Mouse (Mus musculus): ENCODE data around the gene Fbxw8.
A peak's percentile ranks its signal among the peaks of the same experiment; 100 is the strongest.

Gene Fbxw8

DNA sequence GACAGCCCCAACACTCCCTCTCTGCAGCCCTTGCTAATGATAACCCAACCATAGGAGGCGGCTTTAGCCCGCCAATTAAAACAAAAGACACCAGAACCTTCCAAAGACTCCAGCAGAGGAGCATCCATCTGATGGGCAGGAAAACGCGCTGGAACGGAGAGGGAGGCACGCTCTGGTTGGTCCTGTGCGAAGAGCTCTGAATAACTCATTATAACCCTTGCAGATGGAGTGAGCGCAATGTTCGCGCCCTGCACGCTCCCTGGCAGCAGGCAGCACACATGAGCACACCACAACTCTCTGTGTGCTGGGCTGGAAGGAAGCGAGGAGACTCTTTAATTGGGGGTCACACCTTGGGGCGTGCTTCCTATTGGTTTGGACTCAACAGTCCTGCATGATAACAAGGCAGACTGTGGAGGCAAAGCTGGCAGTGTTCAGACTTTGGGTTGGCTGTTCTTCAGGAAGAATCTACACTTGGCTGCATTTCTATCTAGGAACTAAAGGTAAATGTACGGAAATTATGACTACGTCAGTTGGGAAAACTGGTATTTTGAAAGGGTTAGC, 82.0 kb downstream of the Fbxw8 start:
- DNase-seq (ENCODE audit: low spot score), result no peak

DNA sequence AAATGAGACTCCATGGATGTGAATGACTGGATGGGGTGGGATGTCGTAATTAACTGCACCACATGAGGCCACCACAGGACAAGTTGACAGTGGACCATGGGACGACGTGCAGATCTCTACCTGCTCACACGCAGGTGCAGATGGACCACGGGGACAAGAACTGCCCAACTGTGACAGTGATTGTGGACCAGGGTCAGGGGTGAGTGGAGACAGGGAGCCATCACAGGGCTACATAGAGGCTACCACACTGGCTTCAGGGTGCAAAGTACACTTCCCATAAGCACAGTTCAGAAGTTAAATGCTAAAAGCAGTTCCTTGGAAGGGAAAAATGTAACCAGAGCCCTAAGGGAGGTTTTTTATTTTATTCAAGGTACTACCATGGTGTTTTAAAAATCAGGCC, 83.5 kb downstream of the Fbxw8 start:
- no peak for DNase-seq (ENCODE audit: low spot score)

DNA sequence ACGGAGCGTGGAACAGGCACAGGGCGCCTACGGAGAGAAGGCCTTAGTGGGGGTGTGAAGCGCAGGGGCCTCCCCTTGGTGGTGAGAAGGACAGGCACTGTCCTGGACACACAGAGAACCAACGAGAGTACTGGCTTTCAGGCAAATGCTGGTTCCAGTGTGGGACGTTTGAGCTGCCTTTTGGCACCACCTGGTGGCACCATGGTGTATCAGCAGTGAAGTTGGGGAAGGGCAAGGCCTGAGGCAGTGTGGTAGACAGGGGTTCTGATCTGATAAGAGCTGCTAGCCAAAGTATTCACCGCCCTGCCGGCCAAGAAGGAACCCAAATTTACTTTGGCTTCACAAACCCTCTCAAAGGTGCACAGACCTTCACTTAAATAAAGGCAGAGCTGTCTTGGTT, 85.9 kb downstream of the Fbxw8 start:
- DNase-seq (ENCODE audit: low spot score), result peak; percentile 50

DNA sequence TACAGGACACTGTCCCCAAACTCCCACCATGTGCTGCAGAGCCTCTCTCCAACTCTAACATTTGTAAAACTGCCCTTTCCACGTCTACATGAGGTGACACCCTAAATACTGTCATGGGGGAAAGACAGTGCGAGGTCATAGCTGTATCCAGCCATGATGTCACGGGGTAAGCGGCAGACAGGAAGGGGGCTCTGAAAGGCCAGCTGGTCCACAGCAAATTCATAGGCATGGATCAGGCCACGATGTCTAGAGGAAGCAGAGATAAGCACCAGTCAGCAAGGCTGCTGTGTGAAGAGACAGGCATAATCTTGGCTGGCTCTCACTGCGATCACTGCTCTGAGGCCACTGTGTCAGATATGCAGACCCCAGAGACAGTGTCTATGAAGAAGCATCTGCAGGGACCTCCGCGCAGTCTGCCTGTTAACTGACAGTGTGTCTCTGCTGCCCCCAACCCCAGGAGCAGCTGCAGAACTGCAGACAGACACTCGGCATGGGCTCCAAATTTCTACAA, 87.2 kb downstream of the Fbxw8 start:
- no peak for DNase-seq (ENCODE audit: low spot score)

DNA sequence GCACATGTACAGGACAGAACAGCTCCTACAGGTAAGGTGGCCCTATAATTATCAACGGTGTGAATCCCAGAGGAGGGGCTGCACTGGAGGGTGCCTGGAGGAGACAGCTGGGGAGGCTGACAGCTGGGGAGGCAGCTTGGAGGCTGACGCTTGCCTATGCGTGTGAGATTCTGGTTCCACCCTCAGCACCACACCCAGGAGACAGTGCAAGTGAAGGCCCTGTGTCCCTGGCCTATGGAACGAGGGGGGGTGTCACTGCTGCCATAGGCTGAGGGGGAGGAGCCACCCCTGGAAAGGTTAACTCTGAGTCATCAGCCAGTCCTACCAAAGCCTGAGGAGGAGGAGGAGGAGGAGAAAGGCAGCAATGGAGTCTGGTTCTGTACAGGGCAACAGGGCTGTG, 87.7 kb downstream of the Fbxw8 start:
- no peak for DNase-seq (ENCODE audit: low spot score)

DNA sequence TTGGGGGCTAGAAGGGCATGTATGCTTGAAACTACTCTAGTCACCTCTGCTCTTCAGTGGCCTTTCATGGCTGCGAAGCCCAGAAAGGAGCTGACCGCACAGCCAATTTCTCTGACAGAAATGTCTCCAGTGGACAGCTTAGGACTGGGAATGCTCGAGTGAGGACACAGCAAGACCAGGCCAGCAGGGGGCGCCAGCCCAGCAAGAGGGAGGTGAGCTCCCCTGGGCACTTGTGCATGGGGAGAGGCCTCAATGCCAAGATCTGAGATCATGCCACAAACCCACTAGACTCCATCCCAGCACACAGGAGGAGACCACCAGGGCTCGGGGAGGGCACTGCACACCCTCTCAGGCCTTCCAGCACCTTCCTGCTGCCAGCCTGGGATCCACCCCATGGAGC, 88.4 kb downstream of the Fbxw8 start:
- DNase-seq (ENCODE audit: low spot score), result peak; percentile 73

DNA sequence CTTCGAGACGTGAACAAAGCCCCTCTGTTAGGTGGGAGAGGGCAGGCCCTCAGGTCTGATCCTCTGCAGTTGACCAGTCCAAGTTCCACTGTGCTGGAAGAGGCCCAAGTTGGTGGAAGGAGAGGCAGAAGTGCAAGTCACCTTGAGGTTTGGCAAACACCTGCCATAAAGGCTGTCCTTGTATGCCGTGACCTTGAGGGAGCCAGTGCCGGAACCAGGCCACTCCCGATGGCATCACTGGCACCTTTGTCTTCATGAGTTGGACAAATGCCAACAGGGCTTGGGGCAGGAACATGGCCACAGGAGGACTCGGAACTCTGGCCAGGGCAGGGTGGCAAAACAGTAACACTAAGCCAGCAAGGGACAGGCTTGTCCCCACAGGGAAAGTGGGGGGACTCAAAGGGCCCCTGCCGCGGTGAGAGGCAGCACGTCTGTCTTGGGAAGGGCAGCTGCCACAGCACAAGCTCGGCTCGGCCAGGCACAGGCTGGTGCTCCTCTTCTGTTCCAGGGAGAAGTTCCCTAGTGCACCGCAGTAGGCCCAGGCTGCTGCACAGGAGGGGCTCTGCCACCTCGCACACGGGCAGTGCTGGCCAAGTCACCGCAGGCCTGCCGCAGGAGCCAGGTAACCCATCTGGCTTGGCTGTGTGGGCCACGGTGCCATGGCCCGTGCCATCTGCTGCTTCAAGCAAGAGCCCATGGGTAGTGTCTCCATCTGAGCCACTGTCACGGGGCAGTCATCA, 89.6 kb downstream of the Fbxw8 start:
- no peak for DNase-seq (ENCODE audit: low spot score)

DNA sequence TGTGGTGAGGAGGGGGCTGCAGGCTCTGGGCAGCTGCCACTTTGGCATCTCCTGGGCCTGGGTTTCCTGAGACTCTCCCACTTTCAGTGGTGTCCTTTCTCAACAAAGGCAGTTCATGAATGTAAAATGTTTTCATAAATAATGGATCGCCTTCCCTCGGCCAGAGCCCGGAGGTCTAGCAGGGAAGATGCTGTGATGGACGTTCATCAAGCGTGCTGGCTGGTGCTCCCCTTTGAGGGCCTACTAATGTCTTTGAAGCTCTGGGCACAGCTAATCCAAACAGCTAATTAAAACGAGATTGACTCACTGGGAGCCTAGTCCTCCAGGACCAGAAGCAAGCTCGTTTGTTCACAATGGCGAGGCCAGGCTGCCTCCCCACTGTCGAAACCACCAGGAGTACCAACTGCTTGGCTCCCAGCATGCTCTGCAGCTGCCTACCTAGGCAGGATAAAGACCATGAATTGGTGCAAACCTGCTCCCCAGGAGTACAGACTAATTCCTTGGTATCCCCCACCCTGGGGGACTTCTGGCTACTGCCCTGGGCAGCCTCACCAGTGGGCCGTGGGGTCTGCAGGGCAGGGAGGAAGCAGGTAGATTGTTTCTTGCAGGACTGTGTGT, 90.9 kb downstream of the Fbxw8 start:
- DNase-seq (ENCODE audit: low spot score), result no peak

DNA sequence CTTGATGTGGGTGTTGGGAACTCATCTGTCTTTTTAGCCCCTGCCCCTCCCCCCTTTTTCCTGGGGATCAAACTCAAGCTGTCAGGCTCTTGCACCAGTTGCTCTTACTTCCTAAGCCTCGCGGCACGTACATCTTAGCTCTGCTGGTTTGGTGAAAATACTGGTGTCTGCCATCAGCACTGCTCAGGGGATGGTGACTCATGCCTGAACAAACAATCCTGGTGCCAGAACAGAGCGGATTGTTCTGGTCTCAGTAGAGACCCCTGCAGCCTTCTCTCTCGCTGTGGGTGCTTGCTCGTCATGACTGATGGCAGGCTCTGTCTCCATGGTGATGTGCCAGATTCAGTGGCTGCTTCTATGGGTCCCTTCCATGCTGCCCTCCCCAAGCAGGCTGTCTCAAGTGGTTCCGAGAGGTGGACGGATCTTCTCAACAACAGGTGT, 92.1 kb downstream of the Fbxw8 start:
- no peak for DNase-seq (ENCODE audit: low spot score)

DNA sequence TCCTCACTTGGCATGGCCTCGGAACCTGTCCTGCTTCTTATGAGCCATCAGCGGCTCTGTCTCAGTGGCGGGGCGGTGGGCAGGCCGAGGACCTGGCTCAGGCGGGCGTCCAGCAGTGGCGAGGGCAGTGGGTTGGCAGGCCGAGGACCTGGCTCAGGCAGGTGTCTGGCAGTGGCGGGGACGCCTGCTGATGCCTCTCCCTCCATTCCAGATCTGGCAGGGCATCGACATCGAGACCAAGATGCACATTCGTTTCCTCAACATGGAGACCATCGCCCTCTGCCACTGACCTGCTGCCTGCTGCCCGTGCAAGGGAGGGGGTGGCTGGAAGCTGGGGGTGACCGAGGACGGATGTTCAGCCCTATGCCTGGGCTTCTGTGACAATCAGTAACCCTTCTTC, 93.9 kb downstream of the Fbxw8 start:
- no peak for DNase-seq (ENCODE audit: low spot score)

DNA sequence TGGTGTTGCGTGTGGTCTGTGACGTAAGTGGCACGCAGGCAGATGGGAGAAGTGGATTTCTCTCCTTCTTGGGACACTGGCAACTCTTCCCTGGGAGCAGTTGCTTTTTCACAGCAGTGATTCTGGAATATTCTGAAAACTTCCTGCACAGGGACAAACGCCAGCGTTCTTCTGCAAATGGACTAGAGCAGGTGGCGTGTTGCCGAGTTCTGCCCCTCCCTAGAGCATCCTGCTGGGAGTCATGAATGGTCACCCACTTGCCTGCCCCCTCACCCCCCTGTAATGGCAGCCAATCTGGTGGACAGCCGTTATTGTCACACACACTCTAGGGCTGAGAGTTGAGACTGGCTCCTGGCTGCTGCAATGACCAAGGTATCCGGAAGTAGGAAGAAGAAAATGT, 95.6 kb downstream of the Fbxw8 start:
- no peak for DNase-seq (ENCODE audit: low spot score)

DNA sequence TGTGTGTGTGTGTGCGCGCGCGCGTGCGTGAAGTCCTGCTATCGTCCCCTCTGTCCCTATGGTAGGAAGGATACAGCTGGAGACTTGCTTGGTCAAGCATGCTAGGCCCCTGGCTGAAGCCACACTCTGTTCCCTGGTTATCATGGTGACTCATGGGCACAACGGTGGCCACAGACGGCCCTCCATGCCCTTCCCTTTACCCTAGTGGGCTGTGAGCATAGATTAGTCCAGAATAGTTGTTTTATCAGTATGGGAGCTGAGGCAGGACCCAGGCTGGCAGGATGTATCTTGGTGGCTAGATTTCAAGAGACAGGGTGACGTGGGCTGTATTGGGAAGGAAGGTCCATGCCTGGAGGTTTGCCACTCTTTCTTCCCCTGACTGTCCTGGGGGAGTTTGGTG, 96.4 kb downstream of the Fbxw8 start:
- DNase-seq (ENCODE audit: low spot score), result no peak

DNA sequence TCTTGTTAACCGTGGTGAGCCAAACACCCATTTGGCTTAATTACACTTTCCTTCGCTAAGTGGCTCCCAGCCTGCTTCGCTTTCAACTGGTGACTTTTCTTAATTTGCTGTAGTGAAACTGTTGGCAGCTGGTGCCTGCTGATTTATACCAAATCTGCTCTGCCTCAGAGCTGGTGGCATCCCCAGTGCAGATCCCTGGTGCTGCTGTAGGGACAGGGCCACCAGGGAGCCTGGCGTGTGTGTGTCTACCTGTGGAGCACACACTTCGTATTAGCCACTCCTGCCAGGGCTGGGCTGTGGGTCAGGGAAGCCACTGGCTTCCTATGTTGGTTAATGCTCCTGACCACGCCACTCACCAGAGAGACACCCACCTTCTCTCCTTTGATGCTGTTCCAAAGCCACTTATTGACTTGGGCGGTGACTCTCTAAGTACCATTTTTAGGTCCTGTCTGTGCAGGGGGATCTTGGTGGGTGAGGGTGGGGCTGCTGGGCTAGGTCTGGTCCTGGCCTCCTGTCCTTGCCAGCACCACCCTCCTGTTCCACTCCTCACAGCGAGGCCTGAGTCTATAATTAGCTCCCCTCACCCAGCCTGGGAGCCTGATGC, 97.7 kb downstream of the Fbxw8 start:
- no peak for DNase-seq (ENCODE audit: low spot score)

DNA sequence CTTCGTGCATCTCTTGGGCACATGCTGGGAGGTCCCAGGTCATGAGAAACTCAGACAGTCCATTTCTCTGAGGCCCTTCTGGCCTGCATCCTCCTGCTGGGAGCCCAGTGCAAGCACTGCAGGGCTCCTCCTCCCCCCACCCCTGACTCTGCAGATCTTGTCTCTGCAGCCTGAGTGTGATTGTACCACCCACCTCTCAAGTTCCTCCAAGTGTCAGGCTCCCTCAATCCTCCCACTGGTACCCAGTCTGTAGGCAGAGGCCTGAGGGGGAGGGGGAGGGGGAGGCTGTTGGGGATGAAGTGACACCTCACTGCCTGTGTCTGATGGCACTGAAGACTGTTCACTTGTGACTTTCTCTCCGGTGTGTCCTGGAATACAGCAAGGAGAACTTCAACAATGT, 102.1 kb downstream of the Fbxw8 start:
- DNase-seq (ENCODE audit: low spot score), result no peak

DNA sequence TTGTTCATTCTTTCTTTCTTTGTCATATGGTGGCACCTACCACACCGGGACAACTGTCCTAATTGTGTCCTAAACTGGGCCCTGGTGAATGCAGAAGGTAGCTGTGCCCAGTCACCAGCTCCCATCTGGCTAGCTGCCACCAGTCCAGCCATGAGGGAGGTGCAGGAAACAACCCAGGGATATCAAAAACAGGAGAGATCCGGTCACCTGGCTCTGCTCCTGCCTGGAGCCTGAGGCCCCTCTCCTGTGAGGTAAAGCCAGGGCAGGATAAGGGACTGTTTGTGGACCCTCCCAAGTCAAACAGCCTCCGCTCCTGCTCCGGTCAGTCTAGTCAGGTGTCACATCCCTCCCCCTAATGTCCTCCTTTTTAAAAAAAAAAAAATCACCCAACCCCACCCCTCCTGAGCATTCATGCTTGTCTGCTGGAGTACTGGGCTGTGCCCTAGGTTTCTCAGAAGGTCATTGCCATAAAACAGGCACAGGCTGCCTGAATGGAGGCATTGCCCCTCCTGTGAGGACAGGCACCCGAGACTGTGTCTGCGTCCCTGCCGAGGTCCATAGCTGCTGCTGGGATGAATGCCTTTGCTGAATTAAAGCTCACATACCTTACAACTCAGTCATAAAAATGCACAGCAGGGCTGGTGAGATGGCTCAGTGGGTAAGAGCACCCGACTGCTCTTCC, 103.1 kb downstream of the Fbxw8 start:
- DNase-seq (ENCODE audit: low spot score), result no peak

DNA sequence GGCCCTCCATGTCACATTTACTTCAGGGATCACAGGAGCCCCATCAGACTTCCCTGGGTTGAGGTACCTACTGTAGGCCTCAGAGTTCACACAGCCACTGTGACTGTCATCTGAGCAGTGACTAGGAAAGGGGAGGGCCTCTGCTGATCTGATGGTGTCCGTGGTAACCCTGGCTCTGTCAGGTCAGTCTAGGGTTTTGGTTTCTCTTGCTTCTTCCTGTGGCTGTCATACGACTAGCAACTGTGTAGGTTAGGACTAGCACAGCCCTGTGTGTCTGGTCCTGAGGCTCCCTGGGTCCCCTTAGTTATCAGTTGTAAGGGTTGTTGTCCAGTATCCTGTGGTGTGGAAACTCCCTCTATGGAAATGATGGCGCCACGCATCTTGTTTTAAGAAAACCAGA, 104.5 kb downstream of the Fbxw8 start:
- DNase-seq (ENCODE audit: low spot score), result no peak

DNA sequence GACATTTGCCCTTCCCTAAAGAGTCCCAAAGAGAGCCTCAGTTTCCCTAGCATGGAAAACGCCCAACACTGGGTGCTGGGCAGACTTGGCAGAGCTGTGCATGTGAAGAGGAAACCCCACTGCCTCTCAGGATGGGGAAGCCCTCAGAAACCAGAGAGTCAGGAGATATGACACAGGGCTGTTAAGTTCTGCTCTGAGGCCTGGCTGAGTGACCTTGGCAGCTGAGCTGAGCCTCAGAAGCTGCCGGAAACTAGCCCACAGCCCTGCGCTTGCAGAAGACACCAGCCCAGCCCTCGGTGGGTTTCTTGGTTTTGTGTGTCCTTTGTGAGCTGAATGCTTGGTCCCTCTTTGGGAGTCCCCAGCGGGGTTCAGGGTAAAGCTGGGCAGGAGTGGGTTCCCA, 106.3 kb downstream of the Fbxw8 start:
- DNase-seq (ENCODE audit: low spot score), result no peak

DNA sequence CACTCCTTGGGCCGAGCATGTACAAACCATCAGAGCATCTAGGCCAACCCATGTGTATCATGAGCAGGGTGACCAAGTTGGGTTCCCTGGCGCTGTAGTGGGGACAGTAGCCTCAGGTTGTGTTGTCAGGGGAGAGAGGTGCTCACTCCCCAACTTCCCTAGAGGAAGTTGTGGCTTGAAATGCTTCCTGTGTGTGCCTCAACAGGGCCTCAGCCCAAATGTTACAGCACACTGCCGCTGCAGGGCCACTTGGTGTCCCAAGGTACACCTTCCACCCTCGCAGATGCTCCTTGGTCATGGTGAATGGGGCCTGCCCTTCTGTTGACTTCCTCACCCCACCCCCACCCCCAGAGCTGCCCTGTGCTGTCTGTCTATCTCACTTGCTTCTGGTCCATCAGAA, 106.9 kb downstream of the Fbxw8 start:
- no peak for DNase-seq (ENCODE audit: low spot score)

DNA sequence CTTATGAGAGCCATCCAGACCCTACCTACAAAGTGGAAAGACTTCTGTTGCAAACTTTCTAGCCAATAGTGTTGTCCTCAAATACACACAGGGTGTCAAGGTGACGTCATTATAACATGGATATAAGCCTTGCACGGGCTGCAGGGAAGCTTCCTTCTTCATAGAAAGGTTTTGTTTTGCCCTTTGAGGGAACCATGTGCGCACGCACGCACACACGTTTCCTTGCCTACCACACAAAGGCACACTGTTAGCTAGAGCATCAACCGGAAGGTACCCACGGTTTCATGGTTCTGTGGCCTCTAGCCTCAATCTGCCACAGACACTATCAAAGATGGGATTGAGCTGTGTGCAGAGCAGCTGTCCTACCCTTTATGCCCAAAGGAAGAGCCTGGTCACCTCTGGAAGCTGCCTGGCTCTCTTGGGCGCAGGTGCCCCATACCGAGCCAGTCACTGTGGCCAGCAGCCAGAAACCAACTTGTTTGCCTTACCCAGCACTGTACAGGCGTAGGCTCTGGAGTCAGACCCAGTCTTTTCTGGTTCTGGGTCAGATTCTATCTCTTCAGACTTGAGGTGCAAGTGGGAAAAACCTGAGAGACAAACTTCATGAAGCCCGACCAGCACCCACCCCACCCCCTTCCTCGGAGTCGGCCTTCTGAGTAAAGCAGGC, 108.0 kb downstream of the Fbxw8 start:
- no peak for DNase-seq (ENCODE audit: low spot score)

DNA sequence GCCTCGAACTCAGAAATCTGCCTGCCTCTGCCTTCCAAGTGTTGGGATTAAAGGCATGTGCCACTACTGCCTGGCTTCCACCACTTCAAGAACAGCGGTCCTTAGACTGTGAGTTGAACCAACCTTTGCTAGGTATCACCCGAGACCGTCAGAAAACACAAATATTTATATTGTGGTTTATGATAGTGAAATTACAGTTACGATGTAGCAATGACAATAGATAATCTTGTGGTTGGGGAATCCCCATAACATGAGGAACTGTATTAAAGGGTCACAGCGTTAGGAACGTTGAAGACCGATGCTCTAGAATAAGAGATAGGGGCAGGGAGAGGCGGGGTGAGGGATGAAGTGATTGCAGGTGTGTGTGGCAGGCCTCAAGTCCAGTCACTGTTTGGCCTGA, 109.9 kb downstream of the Fbxw8 start:
- DNase-seq (ENCODE audit: low spot score), result no peak

DNA sequence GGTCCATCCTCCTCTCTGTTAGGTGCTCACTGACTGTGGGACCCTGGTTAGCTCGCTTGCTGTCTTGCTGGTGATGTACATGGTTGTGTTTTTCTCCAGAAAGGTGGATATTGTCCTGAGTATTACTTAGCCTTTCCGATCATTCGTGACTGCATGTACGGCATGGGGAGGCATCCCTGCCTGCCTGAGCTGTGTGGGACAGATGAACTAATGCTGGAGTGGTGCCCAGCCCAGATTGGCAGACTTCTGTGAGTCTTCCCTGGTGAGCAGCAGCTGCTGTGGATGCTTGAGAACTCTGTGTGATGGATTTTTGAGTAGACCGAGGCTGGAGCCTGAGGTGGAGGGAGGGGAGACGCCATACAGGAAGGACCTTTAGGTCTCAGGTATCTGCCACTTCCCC, 110.4 kb downstream of the Fbxw8 start:
- no peak for DNase-seq (ENCODE audit: low spot score)

DNA sequence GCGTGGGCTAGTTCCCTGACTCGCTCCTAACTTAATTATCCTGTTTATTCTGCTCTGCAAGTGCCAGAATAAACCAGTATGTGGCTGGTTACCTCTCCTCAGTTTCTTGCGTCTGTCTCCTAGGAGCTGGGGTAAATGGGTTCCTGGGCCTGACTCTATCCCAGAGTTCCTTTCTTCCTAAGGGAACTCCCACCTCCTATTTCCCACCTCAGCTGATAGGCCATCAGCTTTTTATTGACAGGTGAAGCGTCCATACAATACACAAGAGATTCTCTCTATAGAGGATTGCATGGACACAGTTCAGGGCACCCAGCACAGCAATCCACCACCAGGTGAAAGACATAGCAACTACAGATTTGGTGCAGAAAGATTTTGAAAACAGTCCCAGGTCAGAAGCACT, 111.5 kb downstream of the Fbxw8 start:
- DNase-seq (ENCODE audit: low spot score), result no peak
